Mouse (Mus musculus): ENCODE measurements at regions not wholly inside any gene's neighbourhood (a gene's known extent, or its start where the extent isn't known, plus 50 kb on each side); places are given as distances from the start of the nearest gene placed in this dataset.
A peak's percentile ranks its signal among the peaks of the same experiment; 100 is the strongest.

- ATAC-seq = peak; percentile 95
These were observed 58.1 kb upstream of the Abca1 start for GRCm38 (mm10) chr4:53217608-53218290.

GRCm38 (mm10) chr4:53212541-53212940 is 52.8 kb upstream of the Abca1 start:
- ATAC-seq = no peak

- ATAC-seq = no peak
These were observed 51.0 kb upstream of the Abca1 start for GRCm38 (mm10) chr4:53210685-53211084.
